Mouse (Mus musculus) neural tube, embryonic 11.5 days (tissue): Measurements from ENCODE around the gene Gstz1. TPM values are rescaled to one million over a fixed set of nuclear protein-coding genes. Genes with fewer than 3 reads are reported as not detected.

ENCODE experiments used
- ATAC-seq: fragments of 200-750 bp; cut with Nextera tagmentation; 2 replicates; pipeline ENCODE4 v1.8.0; 2017; ENCODE audit warnings: moderate number of reproducible peaks, mild to moderate bottlenecking, moderate TSS enrichment, moderate library complexity; ENCODE audit not compliant: insufficient read depth, low FRiP score, low TSS enrichment
- DNase-seq: peaks from one replicate; pipeline ENCODE4 v3.0.0-alpha.2; 2015; ENCODE audit warnings: low spot score
- H3K27ac ChIP-seq: fragments of 300-500 bp; sonication (generic); 2 replicates; pipeline ENCODE4 v1.5.1; 2014; ENCODE audit warnings: low read depth, mild to moderate bottlenecking, low read length
- H3K27me3 ChIP-seq: fragments of 300-500 bp; sonication (generic); 2 replicates; pipeline ENCODE4 v1.6.1; 2014; ENCODE audit warnings: mild to moderate bottlenecking, low read length, mixed read lengths; ENCODE audit not compliant: control insufficient read depth, insufficient read depth
- H3K36me3 ChIP-seq: fragments of 300-500 bp; sonication (generic); 2 replicates; pipeline ENCODE4 v1.6.1; 2014; ENCODE audit warnings: mild to moderate bottlenecking, low read length, moderate library complexity, mixed read lengths; ENCODE audit not compliant: control insufficient read depth, insufficient read depth
- H3K4me1 ChIP-seq: fragments of 300-500 bp; sonication (generic); 2 replicates; pipeline ENCODE4 v1.6.1; 2014; ENCODE audit warnings: low read length, mixed read lengths; ENCODE audit not compliant: control insufficient read depth, insufficient read depth
- H3K4me2 ChIP-seq: fragments of 300-500 bp; sonication (generic); 2 replicates; pipeline ENCODE4 v1.6.1; 2014; ENCODE audit warnings: low read depth, mild to moderate bottlenecking, moderate library complexity
- H3K4me3 ChIP-seq: fragments of 300-500 bp; sonication (generic); 2 replicates; pipeline ENCODE4 v1.5.1; 2014; ENCODE audit warnings: low read depth, low read length
- H3K9ac ChIP-seq: fragments of 300-500 bp; sonication (generic); 2 replicates; pipeline ENCODE4 v1.6.1; 2014; ENCODE audit warnings: mild to moderate bottlenecking, low read length
- H3K9me3 ChIP-seq: fragments of 300-500 bp; sonication (generic); 2 replicates; pipeline ENCODE4 v1.6.1; 2016; ENCODE audit warnings: low read length; ENCODE audit not compliant: control insufficient read depth
- WGBS: fragments of 180-500 bp; shearing (Covaris S2); extraction: QIAGEN DNeasy Blood & Tissue Kit; methylation state at CpG from one replicate; pipeline ENCODE4 v1.1.7; 2014; 5-methylcytosine and 5-hydroxymethylcytosine counted together
- polyA plus RNA-seq: library from polyadenylated mRNA; unstranded; fragments of >200 nt; fragmentation: Nextera tagmentation; extraction: Ambion mirVana; gene quantifications from 2 replicates; pipeline ENCODE4 v1.2.1, GENCODE M21; 2014

The Gstz1 gene
- polyA plus RNA-seq, 1 experiment from 2014 or later, result 31.8 TPM

DNA sequence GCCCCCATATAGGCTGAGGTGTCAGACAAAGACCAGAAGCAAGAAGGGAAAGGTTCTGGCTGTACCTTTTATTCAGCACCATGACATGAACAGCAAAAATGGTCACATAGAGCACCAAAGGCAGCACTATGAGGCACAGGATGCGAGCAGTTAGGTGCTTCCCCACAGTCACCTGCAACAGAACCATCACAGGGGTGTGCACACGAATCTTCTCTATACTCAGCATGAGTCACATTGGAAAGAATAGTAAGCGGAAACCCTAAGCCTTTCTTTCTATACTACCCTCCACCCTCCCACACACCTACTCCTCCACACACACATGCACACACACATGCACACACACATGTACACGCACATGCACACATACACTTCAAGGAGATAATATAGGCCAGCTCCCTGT is 16.7 kb upstream of the Gstz1 start:
- H3K27me3 ChIP-seq, result no peaks in the 10 kb centered on the region
- H3K4me1 ChIP-seq, result no peaks in the 10 kb centered on the region
- no peak overlapping the region for H3K27ac ChIP-seq
- no peak overlapping the region for H3K4me2 ChIP-seq
- H3K9me3 ChIP-seq, result no peaks in the 10 kb centered on the region
- WGBS, result 91% methylated on average over 4 of the region's 4 CpGs
- no peaks in the 10 kb centered on the region for H3K36me3 ChIP-seq
- no peak overlapping the region for H3K4me3 ChIP-seq
- no peak for ATAC-seq
- no peak for DNase-seq
- no peak overlapping the region for H3K9ac ChIP-seq

DNA sequence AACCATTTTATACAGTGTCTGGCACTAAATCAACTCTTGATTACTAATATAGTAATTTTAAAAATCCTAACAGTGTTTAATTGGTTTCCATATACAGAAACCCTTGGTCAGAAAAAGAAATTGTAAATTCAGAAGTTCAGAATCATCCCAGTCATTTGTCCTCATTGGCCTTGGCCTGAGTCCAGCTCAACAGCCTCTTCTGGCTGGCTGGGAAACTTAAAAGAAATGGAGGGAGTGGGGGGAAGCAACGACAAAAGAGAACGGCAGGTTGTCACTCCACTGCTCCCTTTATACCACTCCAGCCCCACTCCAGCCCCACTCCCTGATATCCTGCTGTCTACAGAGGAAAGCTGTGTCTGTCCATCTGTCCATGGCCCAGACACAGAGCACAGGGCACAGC is 15.8 kb upstream of the Gstz1 start:
- ATAC-seq, result no peak
- Histone ChIP-seq H3K4me2 (no peak overlapping the region), H3K9ac (no peak overlapping the region), H3K27me3 (no peaks in the 10 kb centered on the region), H3K27ac (no peak overlapping the region), H3K36me3 (no peaks in the 10 kb centered on the region), H3K9me3 (no peaks in the 10 kb centered on the region), H3K4me1 (no peaks in the 10 kb centered on the region), H3K4me3 (no peak overlapping the region)
- no peak for DNase-seq
- WGBS, result 83% methylated on average over 2 of the region's 2 CpGs

DNA sequence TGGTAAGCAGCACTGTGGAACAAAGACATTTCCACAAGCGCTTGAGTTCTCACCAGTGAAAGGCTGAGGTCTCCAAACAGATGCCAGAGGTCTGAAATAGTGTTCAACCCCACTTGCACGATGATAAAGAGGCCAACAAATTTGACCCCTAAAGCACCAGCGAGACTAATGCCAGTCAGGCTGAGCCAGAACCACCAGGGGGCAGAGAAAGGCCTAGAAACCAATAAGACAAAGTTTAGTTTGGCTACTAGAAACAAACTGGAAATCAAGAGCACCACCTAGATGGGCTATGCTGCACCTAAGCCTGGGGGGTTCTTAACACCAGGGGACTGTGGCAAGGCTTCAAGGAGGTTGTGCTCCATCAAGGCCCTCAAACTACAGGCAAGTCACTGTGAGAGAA is 15.3 kb upstream of the Gstz1 start:
- H3K4me3 ChIP-seq, result no peak overlapping the region
- H3K4me2 ChIP-seq, result no peak overlapping the region
- no peak for ATAC-seq
- 72% methylated on average over 3 of the region's 3 CpGs for WGBS
- H3K36me3 ChIP-seq, result no peaks in the 10 kb centered on the region
- no peak overlapping the region for H3K9ac ChIP-seq
- no peaks in the 10 kb centered on the region for H3K27me3 ChIP-seq
- H3K4me1 ChIP-seq, result no peaks in the 10 kb centered on the region
- H3K9me3 ChIP-seq, result no peaks in the 10 kb centered on the region
- DNase-seq, result no peak
- H3K27ac ChIP-seq, result no peak overlapping the region

DNA sequence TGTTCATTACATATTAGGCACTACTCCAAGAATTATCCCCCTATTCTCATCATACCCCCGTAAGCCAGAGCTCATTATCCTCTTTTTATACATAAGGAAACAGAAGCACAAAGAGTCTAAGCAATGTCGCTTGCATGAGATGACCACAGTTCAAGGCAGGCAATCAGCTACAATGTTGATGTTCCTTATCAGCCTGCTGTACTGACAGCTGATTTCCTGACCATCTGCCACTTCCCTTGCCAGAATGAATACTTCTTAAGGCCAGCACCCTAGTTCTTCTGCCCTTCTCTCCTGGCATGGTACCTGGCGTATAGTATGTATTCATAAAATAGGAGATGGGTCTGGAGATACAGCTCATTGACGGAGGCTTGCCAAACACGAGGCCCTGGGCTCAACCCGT is 14.8 kb upstream of the Gstz1 start:
- DNase-seq (no peak), ATAC-seq (no peak)
- H3K4me3 ChIP-seq, result no peak overlapping the region
- no peaks in the 10 kb centered on the region for H3K36me3 ChIP-seq
- H3K4me2 ChIP-seq, result no peak overlapping the region
- WGBS, result 95% methylated on average over 6 of the region's 6 CpGs
- no peak overlapping the region for H3K9ac ChIP-seq
- H3K27ac ChIP-seq, result no peak overlapping the region
- H3K4me1 ChIP-seq, result no peaks in the 10 kb centered on the region
- H3K9me3 ChIP-seq, result no peaks in the 10 kb centered on the region
- H3K27me3 ChIP-seq, result no peaks in the 10 kb centered on the region

DNA sequence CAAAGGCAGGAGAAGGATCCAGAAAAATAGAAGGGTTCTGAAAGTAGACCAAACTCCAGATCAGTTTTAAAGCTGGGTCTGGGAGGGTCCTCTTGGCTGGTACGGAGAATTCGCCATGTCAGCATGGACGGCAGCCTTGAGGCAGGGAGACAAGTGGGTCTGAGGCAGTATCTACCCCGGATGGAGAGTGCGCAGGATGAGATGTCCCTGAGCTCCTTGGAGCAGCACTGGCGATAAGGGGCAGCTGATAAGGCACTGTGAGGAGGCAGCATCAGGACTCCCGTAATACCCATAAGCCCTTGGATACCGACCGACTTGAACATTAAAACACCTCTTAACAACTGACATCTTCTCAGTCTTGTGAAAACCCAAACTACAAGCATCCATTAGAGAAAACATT is 14.2 kb upstream of the Gstz1 start:
- DNase-seq (no peak), ATAC-seq (no peak)
- no peak overlapping the region for H3K4me2 ChIP-seq
- no peaks in the 10 kb centered on the region for H3K4me1 ChIP-seq
- H3K27me3 ChIP-seq, result no peaks in the 10 kb centered on the region
- no peak overlapping the region for H3K27ac ChIP-seq
- no peak overlapping the region for H3K9ac ChIP-seq
- no peaks in the 10 kb centered on the region for H3K9me3 ChIP-seq
- no peak overlapping the region for H3K4me3 ChIP-seq
- no peaks in the 10 kb centered on the region for H3K36me3 ChIP-seq
- WGBS, result 94% methylated on average over 9 of the region's 9 CpGs

DNA sequence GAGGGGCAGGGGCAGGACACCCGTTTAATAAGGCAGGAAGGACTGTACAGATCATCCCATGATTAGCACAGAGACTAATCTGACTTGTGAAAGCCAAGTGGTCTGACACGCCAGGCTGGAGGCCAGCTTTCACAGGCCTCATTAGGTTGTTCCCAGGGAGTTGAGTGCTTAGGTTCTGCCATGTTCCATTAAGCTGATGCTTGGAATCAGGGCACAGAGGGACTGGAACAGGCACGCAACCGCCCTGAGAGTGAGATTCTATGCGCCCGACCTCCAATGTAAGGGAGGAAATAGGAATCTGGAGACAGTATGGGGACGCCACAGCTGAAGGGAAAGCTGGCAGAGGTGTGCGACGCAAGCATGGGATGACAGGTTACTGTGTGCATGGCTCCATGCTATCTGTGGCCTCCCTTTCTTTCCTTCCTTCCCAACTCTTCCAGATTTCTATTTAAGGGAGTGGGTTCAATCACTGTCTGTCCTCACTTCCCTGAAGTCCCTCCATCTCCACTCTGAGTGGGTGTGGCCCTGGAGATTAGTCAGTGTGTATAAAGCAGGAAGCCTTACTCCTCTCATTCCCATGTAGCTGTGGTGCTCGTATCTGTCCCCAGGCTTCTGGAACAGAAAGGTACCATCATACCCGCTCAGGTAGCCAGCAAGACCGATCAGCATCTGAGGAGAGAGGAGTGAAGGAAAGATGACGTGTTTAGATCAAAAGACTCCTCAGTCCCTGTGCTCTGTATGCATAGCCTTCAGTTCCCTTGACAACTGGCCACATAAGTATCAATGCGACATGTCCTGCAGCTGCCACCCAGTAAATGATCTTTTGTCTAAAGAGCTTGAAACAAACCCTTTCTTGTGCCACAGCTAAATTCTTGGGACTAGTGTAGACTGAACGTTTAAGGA is 9.3 kb upstream of the Gstz1 start:
- Histone ChIP-seq H3K4me1 (no peaks in the 10 kb centered on the region; the same call in 1 of the 2 replicates), H3K27ac (peak overlapping the region; percentile 53; the same call in 1 of the 2 replicates), H3K36me3 (no peaks in the 10 kb centered on the region), H3K9ac (no peak overlapping the region), H3K27me3 (no peaks in the 10 kb centered on the region), H3K9me3 (no peaks in the 10 kb centered on the region), H3K4me2 (no peak overlapping the region), H3K4me3 (no peak overlapping the region)
- ATAC-seq (peak; percentile 87), DNase-seq (peak; percentile 24)
- 74% methylated on average over 15 of the region's 15 CpGs for WGBS

DNA sequence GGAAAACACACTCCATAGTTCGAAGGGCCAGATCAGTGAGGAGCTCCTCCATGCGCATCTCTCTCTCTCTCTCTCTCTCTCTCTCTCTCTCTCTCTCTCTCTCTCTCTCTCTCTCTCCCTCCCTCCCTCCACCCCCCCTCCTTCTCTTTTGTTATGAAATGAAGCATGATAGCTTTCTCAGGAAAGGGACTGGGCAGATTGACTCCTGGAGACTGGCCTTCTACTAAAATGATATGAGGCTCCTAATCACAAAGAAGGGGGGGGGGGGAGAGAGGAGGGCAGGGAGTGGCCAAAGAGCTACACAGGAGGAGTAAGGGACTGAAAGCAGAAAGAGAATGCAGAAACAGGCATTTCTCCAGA is 8.6 kb upstream of the Gstz1 start:
- Histone ChIP-seq H3K9me3 (no peaks in the 10 kb centered on the region), H3K4me1 (no peaks in the 10 kb centered on the region; the same call in 1 of the 2 replicates), H3K4me2 (no peak overlapping the region), H3K27me3 (no peaks in the 10 kb centered on the region), H3K9ac (no peak overlapping the region), H3K27ac (peak overlapping the region; percentile 53; the same call in 1 of the 2 replicates), H3K4me3 (no peak overlapping the region), H3K36me3 (no peaks in the 10 kb centered on the region)
- 54% methylated on average over 2 of the region's 2 CpGs for WGBS
- ATAC-seq (peak; percentile 67), DNase-seq (no peak)

DNA sequence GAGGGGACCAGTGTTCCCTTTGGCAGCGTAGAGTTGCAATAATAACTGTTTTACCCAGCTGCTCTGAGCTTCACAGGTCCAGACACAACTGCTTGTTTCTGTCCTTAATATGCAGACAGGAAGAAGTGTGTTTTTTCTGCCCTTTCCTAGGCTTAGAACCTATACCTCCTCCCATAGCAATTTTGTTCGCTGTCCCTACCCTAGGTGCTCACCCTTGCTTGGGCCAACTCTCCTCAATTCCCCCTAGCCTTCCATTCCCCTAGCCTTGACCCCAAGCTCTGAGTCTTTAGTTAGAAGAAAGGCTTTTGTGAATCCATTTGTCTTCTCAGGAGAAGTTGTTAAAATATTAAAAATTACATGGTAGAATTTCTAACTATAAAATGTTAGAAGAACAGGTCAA is 8.2 kb upstream of the Gstz1 start:
- Histone ChIP-seq H3K4me1 (no peaks in the 10 kb centered on the region; the same call in 1 of the 2 replicates), H3K36me3 (no peaks in the 10 kb centered on the region), H3K27ac (no peak overlapping the region), H3K9ac (no peak overlapping the region), H3K9me3 (no peaks in the 10 kb centered on the region), H3K4me2 (no peak overlapping the region), H3K4me3 (no peak overlapping the region), H3K27me3 (no peaks in the 10 kb centered on the region)
- DNase-seq (no peak), ATAC-seq (peak; percentile 4; the same call in 1 of the 2 replicates)
- 54% methylated on average over 2 of the region's 2 CpGs for WGBS

DNA sequence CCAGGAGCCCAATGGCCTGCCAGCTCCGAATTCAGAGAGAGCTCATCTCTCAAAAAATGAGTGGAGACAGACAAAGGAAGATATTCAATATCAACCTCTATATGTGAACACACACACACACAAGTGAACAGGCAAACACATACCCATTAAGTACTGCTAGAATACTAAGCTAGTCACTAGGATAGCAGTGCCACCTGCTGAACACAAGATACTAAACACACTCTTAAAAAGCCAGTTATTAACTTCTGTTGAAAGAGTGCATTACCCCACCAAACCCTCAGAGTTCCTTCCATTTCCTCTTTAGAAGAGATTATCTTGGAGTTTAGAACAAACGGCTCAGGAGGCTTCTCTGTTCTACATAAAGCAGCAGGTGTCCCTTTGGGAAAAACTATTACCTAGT is 4.8 kb upstream of the Gstz1 start:
- Histone ChIP-seq H3K4me2 (no peak overlapping the region), H3K4me3 (no peak overlapping the region), H3K27me3 (no peaks in the 10 kb centered on the region), H3K27ac (no peak overlapping the region), H3K9me3 (no peaks in the 10 kb centered on the region), H3K36me3 (no peaks in the 10 kb centered on the region; the same call in 1 of the 2 replicates), H3K9ac (no peak overlapping the region), H3K4me1 (no peaks in the 10 kb centered on the region; the same call in 1 of the 2 replicates)
- DNase-seq, result no peak
- WGBS, result 73% methylated on average over 2 of the region's 2 CpGs
- ATAC-seq, result no peak
